20 mouse cellular contexts compared by ENCODE assay signal in genomic region chr6:109127203-109127602, GRCm38 (mm10).
"Had no signal": no experiment of that assay in that cellular context is flagged by ENCODE, and none has a peak within 500 bp of the region (broad histone marks: within the 10 kb centered on the region; RNA-seq: fewer than 3 reads in every experiment).

No protein-coding gene starts in this region.

- H3K27me3 ChIP-seq: liver, embryonic 13.5 days; liver, embryonic 15.5 days; lung, embryonic 15.5 days; megakaryocyte, embryonic 14.5 days; midbrain, embryonic 15.5 days; neural tube, embryonic 12.5 days; stomach, embryonic 15.5 days had no signal

- H3K4me2 ChIP-seq: liver, embryonic 11.5 days; liver, embryonic 13.5 days; liver, embryonic 15.5 days; lung, embryonic 15.5 days; midbrain, embryonic 11.5 days; midbrain, embryonic 15.5 days; neural tube, embryonic 12.5 days; stomach, embryonic 15.5 days had no signal

- H3K27ac ChIP-seq: liver, embryonic 13.5 days; liver, embryonic 15.5 days; lung, embryonic 15.5 days; macrophage; midbrain, embryonic 15.5 days; neural tube, embryonic 12.5 days; stomach, embryonic 15.5 days; stomach, postnatal 0 days had no signal

- H3K9me3 ChIP-seq: liver, embryonic 15.5 days; lung, embryonic 15.5 days; megakaryocyte, embryonic 14.5 days; midbrain, embryonic 15.5 days; neural tube, embryonic 12.5 days; stomach, embryonic 15.5 days had no signal

- H3K9ac ChIP-seq: liver, embryonic 13.5 days; liver, embryonic 15.5 days; liver, postnatal 0 days; lung, embryonic 15.5 days; midbrain, embryonic 15.5 days; neural tube, embryonic 12.5 days; stomach, embryonic 15.5 days had no signal

- ATAC-seq: liver, postnatal 0 days; lung, postnatal 0 days; midbrain, embryonic 15.5 days had no signal

- H3K4me1 ChIP-seq: liver, embryonic 13.5 days; liver, embryonic 15.5 days; lung, embryonic 15.5 days; megakaryocyte, embryonic 14.5 days; midbrain, embryonic 15.5 days; neural tube, embryonic 12.5 days; stomach, embryonic 15.5 days had no signal

- DNase-seq: liver, embryonic 13.5 days; liver, postnatal 0 days; lung, adult 2 months; lung, postnatal 14 days; lung, postnatal 36 days; right cerebral cortex, postnatal 14 days; thymus, adult 18-20 months; thymus, postnatal 14 days; thymus, postnatal 36 days had no signal

- H3K36me3 ChIP-seq: liver, embryonic 13.5 days; liver, embryonic 15.5 days; lung, embryonic 15.5 days; midbrain, embryonic 15.5 days; neural tube, embryonic 12.5 days; stomach, embryonic 15.5 days had no signal

- H3K4me3 ChIP-seq: liver, embryonic 13.5 days; liver, embryonic 15.5 days; lung, embryonic 15.5 days; megakaryocyte, embryonic 14.5 days; midbrain, embryonic 15.5 days; neural tube, embryonic 12.5 days; stomach, embryonic 15.5 days had no signal
